Mouse (Mus musculus): ENCODE results near the gene Adamts14. TPM values are rescaled to one million over a fixed set of nuclear protein-coding genes. Genes with fewer than 3 reads are reported as not detected.

Gene Adamts14
- total RNA-seq, 2 experiments from 2014 or later, result 4.9 to 7.1 TPM

- DNase-seq, result no peak
- intact Hi-C loops (cut with DNase I), result no loop called here
These were observed 121.1 kb downstream of the Adamts14 start for GRCm38 (mm10) chr10:61152131-61152530.

- intact Hi-C loops (cut with DNase I), result no loop called here
- no peak for DNase-seq
These were observed 122.6 kb downstream of the Adamts14 start for GRCm38 (mm10) chr10:61150616-61151015.

- intact Hi-C loops (cut with DNase I), result no loop called here
- DNase-seq, result no peak
These were observed 123.8 kb downstream of the Adamts14 start for GRCm38 (mm10) chr10:61149476-61149875.

DNA sequence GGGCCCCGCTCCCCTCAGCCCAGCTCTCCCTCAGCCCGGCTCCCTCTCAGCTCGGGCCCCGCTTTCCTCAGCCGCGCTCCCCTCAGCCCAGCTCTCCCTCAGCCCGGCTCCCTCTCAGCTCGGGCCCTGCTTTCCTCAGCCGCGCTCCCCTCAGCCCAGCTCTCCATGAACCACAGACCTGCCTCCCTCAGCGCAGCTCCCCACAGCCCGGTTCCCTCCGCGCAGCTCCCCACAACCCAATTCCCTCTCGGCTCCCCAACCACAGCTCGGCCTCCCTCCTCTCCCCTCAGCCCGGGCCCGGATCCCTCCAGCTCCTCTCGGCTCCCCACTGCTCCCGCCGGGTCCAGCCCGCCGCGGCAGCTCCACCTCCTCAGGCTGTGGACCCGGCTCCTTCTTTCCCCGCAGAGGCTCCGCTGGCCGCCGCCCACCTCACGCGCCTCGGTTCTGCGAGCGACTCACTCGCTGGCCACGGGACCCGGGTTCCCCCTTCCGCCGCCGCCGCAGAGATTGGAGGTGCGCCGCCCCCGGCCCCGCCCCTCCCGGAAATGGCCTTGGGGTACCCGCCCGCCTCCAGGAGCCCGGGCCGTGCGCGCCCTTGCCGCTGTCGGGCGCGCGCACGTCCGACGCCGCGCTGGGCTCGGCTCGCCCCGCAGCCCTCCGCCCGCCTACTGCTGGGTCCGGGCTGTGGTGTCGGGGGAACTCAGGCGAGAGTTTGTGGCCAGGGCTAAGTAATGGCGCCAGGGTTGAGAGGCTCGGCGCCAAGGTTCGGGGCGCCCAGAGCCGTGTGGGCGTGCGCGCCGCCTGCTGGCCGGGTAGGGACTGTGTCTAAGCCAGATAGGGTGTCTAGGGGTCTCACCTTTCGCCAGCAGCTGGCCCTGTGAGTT is 125.8 kb downstream of the Adamts14 start, which contains the start of gene Sgpl1:
Gene Sgpl1, minus strand, starts transcription at position 547 of the 884 bp plus-strand sequence.
- intact Hi-C loops (cut with DNase I), result no loop called here
- DNase-seq, result peak; percentile 91 to 93

Other genes starting within 250 kb of the Adamts14 start
- 1 to 10 TPM; 7.6 to 8.4 TPM for gene Pcbd1, start 184.1 kb downstream of the Adamts14 start, total RNA-seq (2021)
- gene Sgpl1, start 125.7 kb downstream of the Adamts14 start, total RNA-seq (2021), result 10 to 100 TPM; 22.3 to 32.7 TPM
- not detected for gene Tbata, start 101.5 kb downstream of the Adamts14 start, total RNA-seq (2021)
- not detected for gene Prf1, start 24.4 kb upstream of the Adamts14 start, total RNA-seq (2021)
- gene Pald1, start 110.1 kb upstream of the Adamts14 start, total RNA-seq (2021), result 10 to 100 TPM; 43.3 to 44.7 TPM
- gene Nodal, start 144.5 kb upstream of the Adamts14 start, total RNA-seq (2021), result under 1 TPM; 0.25 to 0.41 TPM
- 10 to 100 TPM; 89.5 to 93.7 TPM for gene Eif4ebp2, start 179.2 kb upstream of the Adamts14 start, total RNA-seq (2021)
- 10 to 100 TPM; 19.1 to 22.9 TPM for gene Lrrc20, start 202.4 kb upstream of the Adamts14 start, total RNA-seq (2021)